Mouse (Mus musculus) olfactory bulb, adult 2 months (tissue): ENCODE data around the gene Triobp. TPM values are rescaled to one million over a fixed set of nuclear protein-coding genes. Genes with fewer than 3 reads are reported as not detected.

ENCODE experiments used
- H3K27ac ChIP-seq: fragments of 200-500 bp; 2 replicates; pipeline ENCODE4 v1.5.1; 2012; ENCODE audit warnings: low read depth, low read length; ENCODE audit not compliant: insufficient read depth
- H3K4me1 ChIP-seq: fragments of 200-500 bp; 2 replicates; pipeline ENCODE4 v1.6.1; 2012; ENCODE audit warnings: low read length; ENCODE audit not compliant: control insufficient read depth, insufficient read depth
- H3K4me3 ChIP-seq: fragments of 200-500 bp; 2 replicates; pipeline ENCODE4 v1.5.1; 2012; ENCODE audit warnings: mild to moderate bottlenecking, low read depth, low read length, moderate library complexity; ENCODE audit not compliant: insufficient read depth
- CTCF ChIP-seq: fragments of 200-500 bp; IDR thresholded peaks from 2 replicates; pipeline ENCODE4 v1.5.1; 2012; ENCODE audit warnings: low read depth, mild to moderate bottlenecking, low read length, moderate library complexity; ENCODE audit not compliant: insufficient read depth
- POLR2A ChIP-seq: fragments of 200-500 bp; IDR thresholded peaks from 2 replicates; pipeline ENCODE4 v1.6.1; 2012; ENCODE audit warnings: mild to moderate bottlenecking, low read depth, low read length, moderate library complexity; ENCODE audit not compliant: insufficient read depth
- WGBS: fragments of 180-500 bp; shearing (Covaris S2); methylation state at CpG from one replicate; pipeline ENCODE4 v1.1.7; 2018; 5-methylcytosine and 5-hydroxymethylcytosine counted together
- polyA plus RNA-seq: library from polyadenylated mRNA; stranded (reverse); fragments of >200 nt; gene quantifications from 2 replicates; pipeline ENCODE4 v1.2.4, GENCODE M21; 2012; ENCODE audit warnings: low replicate concordance; ENCODE audit not compliant: missing spikeins, insufficient read depth, insufficient read length

Gene Triobp
- polyA plus RNA-seq, 1 experiment: not detected

- Histone ChIP-seq H3K27ac (no peak overlapping the region), H3K4me1 (peaks cover 41% of the 10 kb centered on the region), H3K4me3 (no peak overlapping the region)
- TF ChIP-seq POLR2A (no peak), CTCF (no peak)
- 93% methylated on average over 7 of the region's 7 CpGs for WGBS
Measured at GRCm38 (mm10) chr15:78922700-78923099, 24.8 kb upstream of the Triobp start.

- 92% methylated on average over 6 of the region's 6 CpGs for WGBS
- no peak overlapping the region for H3K27ac ChIP-seq
- TF ChIP-seq POLR2A (no peak), CTCF (no peak)
- peaks cover 41% of the 10 kb centered on the region for H3K4me1 ChIP-seq
- no peak overlapping the region for H3K4me3 ChIP-seq
Measured at GRCm38 (mm10) chr15:78923585-78923984, 23.9 kb upstream of the Triobp start.

DNA sequence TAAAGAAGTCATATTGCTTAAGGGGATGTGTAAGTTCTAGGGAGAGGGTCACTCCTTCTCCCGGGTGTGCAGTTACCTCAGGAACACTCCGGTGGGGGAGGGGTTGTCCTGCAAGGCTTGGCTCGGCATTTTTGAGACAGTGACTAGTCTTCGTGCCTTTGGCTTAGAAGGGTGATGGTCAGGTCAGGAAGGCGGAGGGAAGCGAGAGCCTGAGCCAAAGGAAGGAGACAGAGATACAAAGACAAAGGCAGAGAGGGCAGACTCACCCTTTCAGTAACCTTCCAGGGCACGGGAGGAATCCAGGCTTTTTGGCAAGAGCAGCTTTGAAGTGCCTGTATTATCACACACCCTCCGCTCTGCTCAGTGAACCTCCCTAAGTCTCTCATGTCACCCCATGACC, 22.4 kb upstream of the Triobp start:
- no peak for TF ChIP-seq POLR2A
- no peak for TF ChIP-seq CTCF
- H3K4me1 ChIP-seq: peaks cover 36% of the 10 kb centered on the region
- H3K4me3 ChIP-seq: no peak overlapping the region
- 69% methylated on average over 8 of the region's 8 CpGs for WGBS
- H3K27ac ChIP-seq: no peak overlapping the region

DNA sequence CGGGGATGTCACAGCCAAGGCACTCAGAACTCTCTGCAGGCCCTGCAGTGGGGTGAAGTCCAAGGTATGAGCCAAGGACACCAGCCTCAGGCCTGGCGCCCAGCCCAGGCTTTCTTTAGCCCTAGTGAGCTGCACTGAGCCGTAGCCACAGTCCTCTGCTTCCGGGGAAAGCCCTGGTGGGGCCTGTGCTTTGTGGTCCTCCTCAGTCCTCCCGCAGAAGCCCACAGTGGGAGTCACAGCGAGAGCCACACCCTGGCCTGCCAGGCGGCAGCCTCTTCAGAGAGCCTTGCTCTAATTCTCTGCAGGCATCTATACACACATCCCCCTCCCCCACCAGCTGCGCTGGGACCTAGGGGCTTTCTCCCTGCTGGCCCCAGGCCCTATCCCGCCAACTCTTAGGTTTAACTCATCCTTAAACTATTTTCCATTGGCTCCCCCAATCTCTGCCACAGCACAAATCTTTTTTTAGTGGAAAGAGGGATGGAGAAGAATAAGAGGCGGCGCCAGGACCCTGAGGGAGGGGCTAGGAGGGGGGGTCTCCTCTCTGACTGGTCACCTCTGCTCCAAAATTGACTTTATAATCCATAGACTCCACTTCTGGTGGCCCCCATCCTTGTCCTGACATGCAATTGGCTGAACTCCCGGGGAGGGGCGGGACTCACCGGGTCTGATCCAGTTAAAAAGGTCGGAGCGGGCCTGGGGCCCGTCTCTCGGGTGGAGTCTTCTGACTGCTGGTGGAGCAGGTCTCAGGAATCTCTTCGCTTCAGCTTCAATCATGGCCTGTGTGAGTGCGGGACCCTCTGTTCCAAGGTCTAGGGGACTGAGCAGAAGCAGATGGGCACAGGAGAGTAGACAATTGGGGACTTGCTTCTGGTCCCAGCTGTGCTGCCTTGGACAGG, 21.3 kb upstream of the Triobp start, which contains the start of gene Lgals1:
Lgals1 (plus strand) TSS at position 705 of the 899 bp plus-strand sequence.
- WGBS: 26% methylated on average over 20 of the region's 20 CpGs
- H3K4me1 ChIP-seq: peaks cover 33% of the 10 kb centered on the region
- peak within 1 kb of the TSS; percentile 55 for H3K27ac ChIP-seq
- TF ChIP-seq CTCF: no peak
- TF ChIP-seq POLR2A: no peak
- H3K4me3 ChIP-seq: no peak within 1 kb of the TSS; the same call in 1 of the 2 replicates

- H3K4me3 ChIP-seq: peak overlapping the region; percentile 41; the same call in 1 of the 2 replicates
- 45% methylated on average over 15 of the region's 15 CpGs for WGBS
- TF ChIP-seq CTCF: no peak
- TF ChIP-seq POLR2A: no peak
Measured at GRCm38 (mm10) chr15:78927021-78927787, 20.3 kb upstream of the Triobp start.

GRCm38 (mm10) chr15:78927788-78928457, 19.6 kb upstream of the Triobp start:
- H3K27ac ChIP-seq: peak overlapping the region; percentile 55
- peaks cover 33% of the 10 kb centered on the region for H3K4me1 ChIP-seq
- TF ChIP-seq POLR2A (no peak), CTCF (no peak)
- H3K4me3 ChIP-seq: peak overlapping the region; percentile 41
- WGBS: under 1% methylated on average over 30 of the region's 35 CpGs

More at GRCm38 (mm10) chr15:78927021-78927787, 20.3 kb upstream of the Triobp start:
- H3K4me1 ChIP-seq: peaks cover 33% of the 10 kb centered on the region
- H3K27ac ChIP-seq: peak overlapping the region; percentile 55

- Histone ChIP-seq H3K4me1 (peaks cover 33% of the 10 kb centered on the region), H3K4me3 (no peak overlapping the region), H3K27ac (peak overlapping the region; percentile 6; the same call in 1 of the 2 replicates)
- TF ChIP-seq POLR2A (no peak), CTCF (no peak)
- WGBS: 46% methylated on average over 8 of the region's 8 CpGs
Measured at GRCm38 (mm10) chr15:78928539-78928938, 19.0 kb upstream of the Triobp start.

DNA sequence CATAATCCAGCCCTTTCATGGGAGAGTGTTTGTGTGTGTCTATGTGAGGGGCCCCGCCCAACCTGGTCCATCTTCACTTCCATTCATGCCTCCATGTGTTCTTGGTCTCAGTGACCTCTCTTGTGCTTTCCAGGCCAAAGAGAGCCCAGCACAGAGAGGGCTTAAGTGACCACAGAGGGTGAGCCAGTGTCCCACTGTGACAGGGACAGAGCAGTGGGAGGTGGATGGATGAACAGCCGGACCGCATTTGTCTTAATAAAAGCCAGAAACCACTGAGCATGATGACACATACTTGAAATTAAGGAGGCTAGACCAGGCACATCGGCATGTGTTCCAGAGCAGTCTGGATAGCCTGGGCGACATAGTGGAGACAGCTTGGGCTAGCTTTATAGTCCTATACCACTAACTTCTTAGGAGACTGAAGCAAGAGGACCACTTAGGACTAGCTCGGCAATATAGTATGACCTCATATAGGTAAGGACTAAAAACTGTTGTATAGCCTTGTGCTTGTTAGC, 17.3 kb upstream of the Triobp start:
- Histone ChIP-seq H3K4me1 (peaks cover 31% of the 10 kb centered on the region), H3K27ac (no peak overlapping the region), H3K4me3 (no peak overlapping the region)
- TF ChIP-seq CTCF: no peak
- TF ChIP-seq POLR2A: no peak
- 91% methylated on average over 6 of the region's 6 CpGs for WGBS
